Mouse (Mus musculus) lung, embryonic 14.5 days (tissue): Measurements from ENCODE around the gene Zfp473. TPM values are rescaled to one million over a fixed set of nuclear protein-coding genes. Genes with fewer than 3 reads are reported as not detected.
"Not testable (repeated sequence)": the region's sequence is repeated elsewhere in the genome, so short reads cannot be mapped to it uniquely, and the experiment has no call there.

ENCODE experiments used
- ATAC-seq: fragments of 200-750 bp; cut with Nextera tagmentation; 2 replicates; pipeline ENCODE4 v1.8.0; 2017; ENCODE audit warnings: mild to moderate bottlenecking, moderate TSS enrichment, moderate library complexity; ENCODE audit not compliant: insufficient read depth
- DNase-seq: peaks from one replicate; pipeline ENCODE4 v3.0.0-alpha.2; 2015
- H3K27ac ChIP-seq: fragments of 300-500 bp; sonication (generic); 2 replicates; pipeline ENCODE4 v1.5.1; 2014; ENCODE audit warnings: low read depth, mild to moderate bottlenecking, moderate library complexity
- H3K27me3 ChIP-seq: fragments of 300-500 bp; sonication (generic); 2 replicates; pipeline ENCODE4 v1.6.1; 2014; ENCODE audit warnings: low read length, control low read depth; ENCODE audit not compliant: insufficient read depth
- H3K36me3 ChIP-seq: fragments of 300-500 bp; sonication (generic); 2 replicates; pipeline ENCODE4 v1.6.1; 2014; ENCODE audit warnings: control low read depth; ENCODE audit not compliant: insufficient read depth
- H3K4me1 ChIP-seq: fragments of 300-500 bp; sonication (generic); 2 replicates; pipeline ENCODE4 v1.6.1; 2014; ENCODE audit warnings: antibody characterized with exemption, control low read depth; ENCODE audit not compliant: insufficient read depth
- H3K4me2 ChIP-seq: fragments of 300-500 bp; sonication (generic); 2 replicates; pipeline ENCODE4 v1.6.1; 2014; ENCODE audit warnings: mild to moderate bottlenecking
- H3K4me3 ChIP-seq: fragments of 300-500 bp; sonication (generic); 2 replicates; pipeline ENCODE4 v1.5.1; 2014; ENCODE audit warnings: low read depth, low read length
- H3K9ac ChIP-seq: fragments of 300-500 bp; sonication (generic); 2 replicates; pipeline ENCODE4 v1.6.1; 2014
- H3K9me3 ChIP-seq: fragments of 300-500 bp; sonication (generic); 2 replicates; pipeline ENCODE4 v1.6.1; 2016; ENCODE audit warnings: low read depth, low read length, control low read depth
- CTCF ChIP-seq: IDR thresholded peaks from 2 replicates; pipeline ENCODE4 v1.5.1; 2016; ENCODE audit warnings: antibody characterized with exemption, low read depth
- WGBS: fragments of 180-500 bp; shearing (Covaris S2); extraction: QIAGEN DNeasy Blood & Tissue Kit; methylation state at CpG from one replicate; pipeline ENCODE4 v1.1.7; 2014; 5-methylcytosine and 5-hydroxymethylcytosine counted together
- polyA plus RNA-seq: library from polyadenylated mRNA; unstranded; fragments of >200 nt; fragmentation: Nextera tagmentation; extraction: Ambion mirVana; gene quantifications from 2 replicates; pipeline ENCODE4 v1.2.1, GENCODE M21; 2014

The Zfp473 gene
- polyA plus RNA-seq: 0.92 and 2.3 TPM in 2 replicates

GRCm38 (mm10) chr7:44750950-44751349 lies at the start of gene Zfp473:
Gene Zfp473 (minus strand): TSS chr7:44751050.
- ATAC-seq, H3K9me3 ChIP-seq, H3K4me2 ChIP-seq, H3K4me3 ChIP-seq, H3K9ac ChIP-seq, H3K27me3 ChIP-seq, H3K4me1 ChIP-seq, H3K27ac ChIP-seq, DNase-seq: not testable (repeated sequence)
- H3K36me3 ChIP-seq: peaks cover 37% of the 10 kb centered on the region
- WGBS: 78% methylated on average over 1 of the region's 1 CpGs

- H3K36me3 ChIP-seq: no peaks in the 10 kb centered on the region
- TF ChIP-seq CTCF: no peak
- no peaks in the 10 kb centered on the region for H3K27me3 ChIP-seq
- no peak overlapping the region for H3K4me3 ChIP-seq
- 78% methylated on average over 6 of the region's 6 CpGs for WGBS
- H3K27ac ChIP-seq: no peak overlapping the region
- DNase-seq (no peak), ATAC-seq (no peak)
- H3K4me2 ChIP-seq: no peak overlapping the region
- H3K9ac ChIP-seq: no peak overlapping the region
- H3K9me3 ChIP-seq: no peaks in the 10 kb centered on the region
- H3K4me1 ChIP-seq: no peaks in the 10 kb centered on the region
These were observed 41.9 kb upstream of the Zfp473 start for GRCm38 (mm10) chr7:44792781-44793180.

- Histone ChIP-seq H3K27ac (no peak overlapping the region), H3K27me3 (no peaks in the 10 kb centered on the region), H3K4me3 (no peak overlapping the region), H3K9ac (no peak overlapping the region), H3K9me3 (no peaks in the 10 kb centered on the region), H3K36me3 (no peaks in the 10 kb centered on the region), H3K4me1 (no peaks in the 10 kb centered on the region), H3K4me2 (no peak overlapping the region)
- DNase-seq: no peak
- TF ChIP-seq CTCF: no peak
- ATAC-seq: no peak
- WGBS: 53% methylated on average over 4 of the region's 4 CpGs
These were observed 39.2 kb upstream of the Zfp473 start for GRCm38 (mm10) chr7:44790066-44790465.

GRCm38 (mm10) chr7:44789531-44789930 lies 38.7 kb upstream of the Zfp473 start:
- no peak for DNase-seq
- TF ChIP-seq CTCF: no peak
- Histone ChIP-seq H3K36me3 (no peaks in the 10 kb centered on the region), H3K4me1 (no peaks in the 10 kb centered on the region), H3K9ac (no peak overlapping the region), H3K4me3 (no peak overlapping the region), H3K9me3 (no peaks in the 10 kb centered on the region), H3K27ac (no peak overlapping the region), H3K27me3 (no peaks in the 10 kb centered on the region), H3K4me2 (no peak overlapping the region)
- 51% methylated on average over 3 of the region's 3 CpGs for WGBS
- no peak for ATAC-seq

- Histone ChIP-seq H3K27me3 (no peaks in the 10 kb centered on the region), H3K4me2 (no peak overlapping the region), H3K9ac (no peak overlapping the region), H3K36me3 (peaks cover 15% of the 10 kb centered on the region), H3K27ac (no peak overlapping the region), H3K9me3 (no peaks in the 10 kb centered on the region), H3K4me3 (no peak overlapping the region), H3K4me1 (no peaks in the 10 kb centered on the region)
- no peak for ATAC-seq
- DNase-seq: no peak
- no peak for TF ChIP-seq CTCF
- WGBS: 79% methylated on average over 8 of the region's 8 CpGs
These were observed 29.3 kb upstream of the Zfp473 start for GRCm38 (mm10) chr7:44780101-44780500.

GRCm38 (mm10) chr7:44776849-44777498 lies 26.1 kb upstream of the Zfp473 start:
- Histone ChIP-seq H3K27me3 (no peaks in the 10 kb centered on the region), H3K27ac (no peak overlapping the region), H3K4me3 (no peak overlapping the region), H3K9me3 (no peaks in the 10 kb centered on the region), H3K9ac (no peak overlapping the region), H3K36me3 (peaks cover 18% of the 10 kb centered on the region), H3K4me2 (no peak overlapping the region), H3K4me1 (no peaks in the 10 kb centered on the region)
- DNase-seq (no peak), ATAC-seq (no peak)
- 79% methylated on average over 9 of the region's 9 CpGs for WGBS
- no peak for TF ChIP-seq CTCF

GRCm38 (mm10) chr7:44772591-44773204 lies 21.8 kb upstream of the Zfp473 start:
- Histone ChIP-seq H3K4me1 (no peaks in the 10 kb centered on the region), H3K9ac (no peak overlapping the region), H3K4me2 (no peak overlapping the region), H3K9me3 (no peaks in the 10 kb centered on the region), H3K27me3 (no peaks in the 10 kb centered on the region), H3K4me3 (no peak overlapping the region), H3K27ac (no peak overlapping the region), H3K36me3 (peaks cover 49% of the 10 kb centered on the region)
- WGBS: 87% methylated on average over 8 of the region's 8 CpGs
- no peak for DNase-seq
- no peak for TF ChIP-seq CTCF
- no peak for ATAC-seq
